In genomic region chr17:14930697-14931096, GRCm38 (mm10) we compare ENCODE assay signal across 29 mouse cellular contexts. TPM values are rescaled to one million over a fixed set of nuclear protein-coding genes. Genes with fewer than 3 reads are reported as not detected.
DNase-seq lines count a peak whose midpoint lies in the region; ATAC-seq lines count a peak whose summit lies in the region.
"Had no signal": no experiment of that assay in that cellular context is flagged by ENCODE, and none has a peak within 500 bp of the region (broad histone marks: within the 10 kb centered on the region; RNA-seq: fewer than 3 reads in every experiment).

No protein-coding gene starts in this region.

- intact Hi-C loops in gastrocnemius, postnatal 14 days (cut with DNase I; ENCODE audit: low total_unique reads), result no loop called here

- 88% methylated on average over 7 of the region's 7 CpGs for WGBS in limb, embryonic 10.5 days

- H3K9me3 ChIP-seq in limb, embryonic 10.5 days (replicated peaks), result no peaks in the 10 kb centered on the region
- H3K9me3 ChIP-seq: embryonic facial prominence, embryonic 10.5 days; forebrain, embryonic 12.5 days; forebrain, embryonic 15.5 days; hindbrain, embryonic 15.5 days; intestine, embryonic 15.5 days had no signal

- no peaks in the 10 kb centered on the region for H3K36me3 ChIP-seq in limb, embryonic 10.5 days
- H3K36me3 ChIP-seq: embryonic facial prominence, embryonic 10.5 days; embryonic facial prominence, embryonic 13.5 days; forebrain, embryonic 12.5 days; forebrain, embryonic 15.5 days; hindbrain, embryonic 15.5 days; intestine, embryonic 15.5 days had no signal

- no peaks in the 10 kb centered on the region for H3K27me3 ChIP-seq in limb, embryonic 10.5 days (ENCODE audit: low read depth, poor library complexity, severe bottlenecking)
- H3K27me3 ChIP-seq: embryonic facial prominence, embryonic 13.5 days; forebrain, embryonic 12.5 days; forebrain, embryonic 15.5 days; hindbrain, embryonic 15.5 days; intestine, embryonic 15.5 days had no signal

- H3K27ac ChIP-seq in limb, embryonic 10.5 days, result no peak overlapping the region
- H3K27ac ChIP-seq: embryonic facial prominence, embryonic 10.5 days; embryonic facial prominence, embryonic 13.5 days; forebrain, embryonic 12.5 days; forebrain, embryonic 15.5 days; hindbrain, embryonic 15.5 days; intestine, embryonic 15.5 days had no signal

- no peak overlapping the region for H3K4me3 ChIP-seq in limb, embryonic 10.5 days
- H3K4me3 ChIP-seq: embryonic facial prominence, embryonic 10.5 days; embryonic facial prominence, embryonic 13.5 days; erythroblast, embryonic 14.5 days; forebrain, embryonic 12.5 days; forebrain, embryonic 15.5 days; hindbrain, embryonic 15.5 days; intestine, embryonic 15.5 days had no signal

- no peaks in the 10 kb centered on the region for H3K4me1 ChIP-seq in limb, embryonic 10.5 days
- H3K4me1 ChIP-seq: embryonic facial prominence, embryonic 10.5 days; forebrain, embryonic 12.5 days; forebrain, embryonic 15.5 days; hindbrain, embryonic 15.5 days; intestine, embryonic 15.5 days had no signal

- peak; percentile 95 for ATAC-seq in common myeloid progenitor, adult 5-6 weeks (replicated peaks; ENCODE audit: low read depth, poor library complexity, severe bottlenecking)
- peak; percentile 90 for ATAC-seq in megakaryocyte progenitor cell, adult 5-6 weeks (replicated peaks; ENCODE audit: poor library complexity)
- ATAC-seq: activated CD4-positive, CD25-positive, alpha-beta regulatory T cell, adult 4 months; CD4-positive, CD25-positive, alpha-beta regulatory T cell, adult 4 months; forebrain, embryonic 15.5 days; intestine, embryonic 15.5 days had no signal

- DNase-seq in 416B (ENCODE audit: low read depth), result peak; percentile 21
- DNase-seq in limb, embryonic 10.5 days (ENCODE audit: low spot score), result peak; percentile 13
- DNase-seq in gastrocnemius, postnatal 4 days (ENCODE audit: low spot score in 2 of 2), result no peak
- no peak for DNase-seq in cerebellum, adult 11 months
- DNase-seq in gastrocnemius, postnatal 14 days, result no peak
- DNase-seq: adrenal gland, postnatal 10 days; adrenal gland, postnatal 36 days; cerebellum, adult 2 months; cerebellum, adult 9-11 months; cerebellum, postnatal 25 days; embryo, embryonic 11 days; gastrocnemius, postnatal 36 days; kidney, adult 11 months had no signal

RNA-seq across cellular contexts. Expression of gene Wdr27, which starts 12.3 kb away (rescaled TPM):
- total RNA-seq in common myeloid progenitor, adult 5-6 weeks (2017), result 5.7 TPM in 1 of 2 replicates, not detected in the other
- 3.4 and 5.0 TPM in 2 replicates for polyA plus RNA-seq in limb, embryonic 10.5 days (2016; fragmentation: Nextera tagmentation; extraction: Ambion mirVana)
- 0.51 and 1.3 TPM in 2 replicates for total RNA-seq in megakaryocyte progenitor cell, adult 5-6 weeks (2015)
- 0.37 TPM in 1 of 2 replicates, not detected in the other for total RNA-seq in megakaryocyte progenitor cell, adult 5-6 weeks (2017)
- 1 to 10 TPM; 3.5 to 4.2 TPM for total RNA-seq in gastrocnemius, postnatal 4 days (2021)
- 1 to 10 TPM; 1.6 to 3.1 TPM for total RNA-seq in gastrocnemius, postnatal 14 days (2021)
- polyA plus RNA-seq: erythroblast, embryonic 14.5 days had no signal

RNA-seq across cellular contexts. Expression of gene 1600012H06Rik, which starts 12.3 kb away (rescaled TPM):
- total RNA-seq in common myeloid progenitor, adult 5-6 weeks (2017), result 7.7 and 8.0 TPM in 2 replicates
- 21.3 and 25.4 TPM in 2 replicates for polyA plus RNA-seq in limb, embryonic 10.5 days (2016; fragmentation: Nextera tagmentation; extraction: Ambion mirVana)
- 11.0 and 13.0 TPM in 2 replicates for total RNA-seq in megakaryocyte progenitor cell, adult 5-6 weeks (2015)
- total RNA-seq in megakaryocyte progenitor cell, adult 5-6 weeks (2017), result 9.5 and 12.2 TPM in 2 replicates
- 10 to 100 TPM; 24.3 to 25.3 TPM for total RNA-seq in gastrocnemius, postnatal 4 days (2021)
- 10 to 100 TPM; 13.2 to 15.8 TPM for total RNA-seq in gastrocnemius, postnatal 14 days (2021)

RNA-seq across cellular contexts. Expression of gene Phf10, which starts 30.4 kb away (rescaled TPM):
- total RNA-seq in common myeloid progenitor, adult 5-6 weeks (2017), result 105 and 124 TPM in 2 replicates
- 31.0 and 32.2 TPM in 2 replicates for polyA plus RNA-seq in limb, embryonic 10.5 days (2016; fragmentation: Nextera tagmentation; extraction: Ambion mirVana)
- 204 and 222 TPM in 2 replicates for total RNA-seq in megakaryocyte progenitor cell, adult 5-6 weeks (2015)
- 73.0 and 85.0 TPM in 2 replicates for total RNA-seq in megakaryocyte progenitor cell, adult 5-6 weeks (2017)
- total RNA-seq in gastrocnemius, postnatal 4 days (2021), result 10 to 100 TPM; 75.3 to 81.4 TPM
- total RNA-seq in gastrocnemius, postnatal 14 days (2021), result 10 to 100 TPM; 45.8 to 54.1 TPM

RNA-seq across cellular contexts. Expression of gene 9030025P20Rik, which starts 47.6 kb away (rescaled TPM):
- 8.2 and 9.0 TPM in 2 replicates for total RNA-seq in common myeloid progenitor, adult 5-6 weeks (2017)
- polyA plus RNA-seq in limb, embryonic 10.5 days (2016; fragmentation: Nextera tagmentation; extraction: Ambion mirVana), result 10.9 and 11.1 TPM in 2 replicates
- total RNA-seq in megakaryocyte progenitor cell, adult 5-6 weeks (2015), result 3.7 and 4.0 TPM in 2 replicates
- total RNA-seq in megakaryocyte progenitor cell, adult 5-6 weeks (2017), result 4.7 and 7.6 TPM in 2 replicates
- total RNA-seq in gastrocnemius, postnatal 4 days (2021), result 1 to 10 TPM; 4.0 to 5.1 TPM
- 1 to 10 TPM; 1.6 to 2.3 TPM for total RNA-seq in gastrocnemius, postnatal 14 days (2021)

RNA-seq across cellular contexts. Expression of gene Gm3417, which starts 47.9 kb away (rescaled TPM):
- total RNA-seq in common myeloid progenitor, adult 5-6 weeks (2017), result 2.6 TPM in 1 of 2 replicates, not detected in the other
- 0.31 and 0.78 TPM in 2 replicates for polyA plus RNA-seq in limb, embryonic 10.5 days (2016; fragmentation: Nextera tagmentation; extraction: Ambion mirVana)
- 0.24 and 0.52 TPM in 2 replicates for total RNA-seq in megakaryocyte progenitor cell, adult 5-6 weeks (2015)
- total RNA-seq in megakaryocyte progenitor cell, adult 5-6 weeks (2017), result 1.1 TPM in 1 of 2 replicates, not detected in the other
- total RNA-seq in gastrocnemius, postnatal 4 days (2021), result under 1 TPM in 1 of 2 experiments, not detected in 1; 0.49 TPM
- not detected for total RNA-seq in gastrocnemius, postnatal 14 days (2021)
- total RNA-seq: adrenal gland, postnatal 10 days; adrenal gland, postnatal 36 days; gastrocnemius, adult 8-10 months; gastrocnemius, postnatal 36 days; heart, postnatal 25 days had no signal
- polyA plus RNA-seq: CD4-positive, CD25-positive, alpha-beta regulatory T cell, adult 4 months; embryonic facial prominence, embryonic 13.5 days; heart, embryonic 11.5 days; heart, embryonic 14.5 days; heart, postnatal 0 days had no signal

Comparison
In these comparisons a context has a peak if more than half of its experiments do, and no peak if none do; other contexts are left out.
1. DNase-seq: peak in 416B (single experiment) and limb, embryonic 10.5 days (single experiment); none in gastrocnemius, postnatal 4 days (0 of 2), cerebellum, adult 11 months (single experiment) and gastrocnemius, postnatal 14 days (single experiment).